Mouse (Mus musculus): ENCODE measurements around the gene Krcc1. TPM values are rescaled to one million over a fixed set of nuclear protein-coding genes. Genes with fewer than 3 reads are reported as not detected.
"Not testable (repeated sequence)": the region's sequence is repeated elsewhere in the genome, so short reads cannot be mapped to it uniquely, and the experiment has no call there.

Krcc1 gene
- polyA plus RNA-seq, 1 experiment from 2014 or later = 23.4 TPM

- peaks cover 19% of the 10 kb centered on the region for H3K4me1 ChIP-seq
- not testable (repeated sequence) for H3K27me3 ChIP-seq (replicated peaks); H3K36me3 ChIP-seq; H3K27ac ChIP-seq; H3K4me2 ChIP-seq; H3K9me3 ChIP-seq (replicated peaks); H3K4me3 ChIP-seq; ATAC-seq; H3K9ac ChIP-seq
- WGBS (ENCODE audit: insufficient replicate concordance) = 74% methylated on average over 7 of the region's 7 CpGs
These were observed 3.9 kb upstream of the Krcc1 start for GRCm38 (mm10) chr6:71267603-71268002.

GRCm38 (mm10) chr6:71268929-71269685 lies 2.4 kb upstream of the Krcc1 start:
- H3K9ac ChIP-seq = no peak overlapping the region
- no peak overlapping the region for H3K4me3 ChIP-seq
- 57% methylated on average over 7 of the region's 7 CpGs for WGBS (ENCODE audit: insufficient replicate concordance)
- no peaks in the 10 kb centered on the region for H3K36me3 ChIP-seq
- H3K27ac ChIP-seq = no peak overlapping the region
- no peaks in the 10 kb centered on the region for H3K9me3 ChIP-seq (replicated peaks)
- peaks cover 24% of the 10 kb centered on the region for H3K4me1 ChIP-seq
- H3K4me2 ChIP-seq = no peak overlapping the region
- ATAC-seq = no peak
- no peaks in the 10 kb centered on the region for H3K27me3 ChIP-seq (replicated peaks)

GRCm38 (mm10) chr6:71269686-71270050 lies 1.8 kb upstream of the Krcc1 start:
- H3K36me3 ChIP-seq; H3K4me2 ChIP-seq; ATAC-seq; H3K27ac ChIP-seq; H3K27me3 ChIP-seq (replicated peaks); H3K9me3 ChIP-seq (replicated peaks); H3K4me3 ChIP-seq; H3K9ac ChIP-seq: not testable (repeated sequence)
- H3K4me1 ChIP-seq = peaks cover 24% of the 10 kb centered on the region
- WGBS (ENCODE audit: insufficient replicate concordance) = 85% methylated on average over 6 of the region's 6 CpGs

GRCm38 (mm10) chr6:71270301-71271056 lies 998 bp upstream of the Krcc1 start:
- ATAC-seq = peak; percentile 56
- Histone ChIP-seq H3K9ac (peak overlapping the region; percentile 71), H3K4me3 (peak overlapping the region; percentile 97), H3K27ac (peak overlapping the region; percentile 94), H3K27me3 (replicated peaks) (no peaks in the 10 kb centered on the region), H3K4me2 (peak overlapping the region; percentile 87), H3K4me1 (peaks cover 24% of the 10 kb centered on the region), H3K9me3 (replicated peaks) (no peaks in the 10 kb centered on the region), H3K36me3 (no peaks in the 10 kb centered on the region)
- 17% methylated on average over 14 of the region's 14 CpGs for WGBS (ENCODE audit: insufficient replicate concordance)

GRCm38 (mm10) chr6:71271057-71271388 lies 454 bp upstream of the Krcc1 start:
- H3K4me1 ChIP-seq = peaks cover 24% of the 10 kb centered on the region
- ATAC-seq = peak; percentile 17; the same call in 1 of the 2 replicates
- peak overlapping the region; percentile 87 for H3K4me2 ChIP-seq
- H3K9ac ChIP-seq = peak overlapping the region; percentile 71
- WGBS (ENCODE audit: insufficient replicate concordance) = 3% methylated on average over 8 of the region's 8 CpGs
- no peaks in the 10 kb centered on the region for H3K27me3 ChIP-seq (replicated peaks)
- peak overlapping the region; percentile 94 for H3K27ac ChIP-seq
- no peaks in the 10 kb centered on the region for H3K36me3 ChIP-seq
- H3K4me3 ChIP-seq = peak overlapping the region; percentile 97
- H3K9me3 ChIP-seq (replicated peaks) = no peaks in the 10 kb centered on the region

DNA sequence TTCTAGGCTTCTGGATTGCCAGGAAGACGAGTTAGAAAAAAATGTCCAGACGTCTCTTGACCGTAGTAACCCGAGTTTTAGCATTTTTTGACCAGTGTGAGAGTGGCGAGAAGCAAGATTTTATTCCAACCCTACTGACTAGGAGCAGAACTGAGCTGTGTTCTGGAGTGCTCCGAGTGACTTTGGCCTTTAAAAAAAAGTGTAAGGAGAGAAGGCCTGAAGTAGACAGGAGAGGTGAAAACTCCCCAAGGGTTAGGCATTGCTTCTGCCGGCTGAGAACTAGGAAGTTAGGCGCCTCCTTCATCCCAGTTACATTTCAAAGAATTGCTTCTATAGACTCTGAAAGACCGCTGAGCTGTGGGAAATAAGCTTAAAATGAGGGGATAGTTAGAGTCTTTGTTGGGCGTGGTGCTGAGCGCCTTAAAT lies 852 bp downstream of the Krcc1 start:
- peaks cover 24% of the 10 kb centered on the region for H3K4me1 ChIP-seq
- H3K4me2 ChIP-seq = peak overlapping the region; percentile 87
- no peaks in the 10 kb centered on the region for H3K27me3 ChIP-seq (replicated peaks)
- 2% methylated on average over 11 of the region's 11 CpGs for WGBS (ENCODE audit: insufficient replicate concordance)
- no peaks in the 10 kb centered on the region for H3K36me3 ChIP-seq
- peak overlapping the region; percentile 98 for H3K9ac ChIP-seq
- no peaks in the 10 kb centered on the region for H3K9me3 ChIP-seq (replicated peaks)
- H3K4me3 ChIP-seq = peak overlapping the region; percentile 97
- H3K27ac ChIP-seq = peak overlapping the region; percentile 94
- ATAC-seq = no peak

GRCm38 (mm10) chr6:71273715-71274114 lies 2.2 kb downstream of the Krcc1 start:
- Histone ChIP-seq H3K36me3 (no peaks in the 10 kb centered on the region), H3K4me1 (peaks cover 24% of the 10 kb centered on the region), H3K4me2 (no peak overlapping the region), H3K9me3 (replicated peaks) (no peaks in the 10 kb centered on the region), H3K4me3 (no peak overlapping the region), H3K27ac (no peak overlapping the region), H3K9ac (no peak overlapping the region), H3K27me3 (replicated peaks) (no peaks in the 10 kb centered on the region)
- 79% methylated on average over 1 of the region's 1 CpGs for WGBS (ENCODE audit: insufficient replicate concordance)
- no peak for ATAC-seq

- Histone ChIP-seq H3K27me3 (replicated peaks) (no peaks in the 10 kb centered on the region), H3K9me3 (replicated peaks) (no peaks in the 10 kb centered on the region), H3K4me3 (no peak overlapping the region), H3K27ac (no peak overlapping the region), H3K36me3 (no peaks in the 10 kb centered on the region), H3K9ac (no peak overlapping the region), H3K4me1 (peaks cover 22% of the 10 kb centered on the region), H3K4me2 (no peak overlapping the region)
- WGBS (ENCODE audit: insufficient replicate concordance) = 84% methylated on average over 1 of the region's 1 CpGs
- ATAC-seq = no peak
These were observed 3.1 kb downstream of the Krcc1 start for GRCm38 (mm10) chr6:71274621-71275020.

DNA sequence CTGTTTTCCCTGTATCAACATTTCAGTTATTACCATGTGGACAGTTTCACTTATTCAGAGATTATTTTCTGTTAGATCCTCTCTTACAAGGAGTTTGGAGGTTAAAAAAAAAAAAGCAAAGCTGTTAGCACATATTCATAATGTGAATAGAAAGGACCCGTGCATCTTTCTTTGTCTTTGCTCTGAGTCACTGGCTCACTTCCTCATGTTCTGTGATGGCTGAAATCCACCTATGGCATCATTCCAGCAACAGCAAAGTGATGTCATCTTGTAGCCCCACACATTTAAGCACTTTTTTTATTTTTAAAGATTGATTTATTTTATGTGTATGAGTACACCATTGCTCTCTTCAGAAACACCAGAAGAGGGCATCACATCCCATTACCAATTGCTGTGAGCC lies 7.9 kb downstream of the Krcc1 start:
- Histone ChIP-seq H3K4me3 (no peak overlapping the region), H3K27me3 (replicated peaks) (no peaks in the 10 kb centered on the region), H3K36me3 (peaks cover 6% of the 10 kb centered on the region), H3K9me3 (replicated peaks) (no peaks in the 10 kb centered on the region), H3K9ac (no peak overlapping the region), H3K27ac (no peak overlapping the region), H3K4me2 (no peak overlapping the region), H3K4me1 (no peaks in the 10 kb centered on the region)
- ATAC-seq = no peak
- WGBS (ENCODE audit: insufficient replicate concordance) = 63% methylated on average over 1 of the region's 1 CpGs

- Histone ChIP-seq H3K4me3 (no peak overlapping the region), H3K36me3 (no peaks in the 10 kb centered on the region), H3K27me3 (replicated peaks) (no peaks in the 10 kb centered on the region), H3K4me2 (no peak overlapping the region), H3K4me1 (no peaks in the 10 kb centered on the region), H3K9ac (no peak overlapping the region), H3K9me3 (replicated peaks) (no peaks in the 10 kb centered on the region), H3K27ac (no peak overlapping the region)
- WGBS (ENCODE audit: insufficient replicate concordance) = 67% methylated on average over 14 of the region's 14 CpGs
- no peak for ATAC-seq
These were observed 22.0 kb downstream of the Krcc1 start for GRCm38 (mm10) chr6:71293509-71293908.

- no peak for ATAC-seq
- WGBS (ENCODE audit: insufficient replicate concordance) = 51% methylated on average over 6 of the region's 6 CpGs
- no peaks in the 10 kb centered on the region for H3K4me1 ChIP-seq
These were observed 23.8 kb downstream of the Krcc1 start for GRCm38 (mm10) chr6:71295303-71295702.

GRCm38 (mm10) chr6:71298051-71298450 lies 26.6 kb downstream of the Krcc1 start:
- Histone ChIP-seq H3K4me2 (no peak overlapping the region), H3K9ac (no peak overlapping the region), H3K36me3 (no peaks in the 10 kb centered on the region), H3K9me3 (replicated peaks) (no peaks in the 10 kb centered on the region), H3K27me3 (replicated peaks) (no peaks in the 10 kb centered on the region), H3K4me1 (no peaks in the 10 kb centered on the region), H3K27ac (no peak overlapping the region), H3K4me3 (no peak overlapping the region)
- no peak for ATAC-seq
- 52% methylated on average over 2 of the region's 2 CpGs for WGBS (ENCODE audit: insufficient replicate concordance)

More at GRCm38 (mm10) chr6:71295303-71295702, 23.8 kb downstream of the Krcc1 start:
- Histone ChIP-seq H3K9ac (no peak overlapping the region), H3K4me3 (no peak overlapping the region), H3K27ac (no peak overlapping the region), H3K4me2 (no peak overlapping the region), H3K27me3 (replicated peaks) (no peaks in the 10 kb centered on the region), H3K36me3 (no peaks in the 10 kb centered on the region), H3K9me3 (replicated peaks) (no peaks in the 10 kb centered on the region)

All from liver, embryonic 12.5 days (tissue).